Mouse (Mus musculus): ENCODE data around the gene Pgm5. TPM values are rescaled to one million over a fixed set of nuclear protein-coding genes. Genes with fewer than 3 reads are reported as not detected.

Gene Pgm5
- polyA plus RNA-seq, 1 experiment from 2014 or later = 3.3 TPM

DNA sequence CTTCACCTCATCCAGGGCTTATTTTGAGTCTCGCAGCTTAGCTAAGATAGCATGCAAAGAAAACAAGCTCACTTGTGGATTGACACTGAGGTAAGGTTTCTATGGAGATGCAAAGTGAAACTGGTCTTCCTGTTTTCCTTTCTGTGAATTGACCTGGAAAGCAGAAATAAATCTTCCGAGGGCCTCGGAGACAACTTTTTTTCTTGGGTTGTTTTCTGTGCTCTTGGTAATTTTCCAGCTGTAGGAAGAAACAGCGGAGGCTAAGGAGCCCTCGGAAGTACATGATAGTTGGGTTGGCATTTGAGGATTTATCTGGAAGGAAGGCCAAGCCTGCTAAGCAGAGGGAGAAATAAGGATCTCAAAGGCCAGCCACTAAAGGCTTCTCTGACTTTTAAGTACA is 163.0 kb downstream of the Pgm5 start:
- Histone ChIP-seq H3K4me1 (replicated peaks; ENCODE audit: control insufficient read depth, insufficient read depth, low read length) (no peaks in the 10 kb centered on the region), H3K9me3 (ENCODE audit: control insufficient read depth) (no peaks in the 10 kb centered on the region), H3K9ac (ENCODE audit: low read depth, low read length) (no peak overlapping the region), H3K36me3 (ENCODE audit: control insufficient read depth, insufficient read depth) (no peaks in the 10 kb centered on the region), H3K4me3 (ENCODE audit: low read depth, low read length) (no peak overlapping the region), H3K4me2 (replicated peaks; ENCODE audit: low read depth) (no peak overlapping the region), H3K27ac (ENCODE audit: low read depth, low read length) (no peak overlapping the region), H3K27me3 (replicated peaks; ENCODE audit: control insufficient read depth, insufficient read depth, low read length) (no peaks in the 10 kb centered on the region)
- no peak for TF ChIP-seq CTCF (IDR thresholded peaks at IDR 0.05; ENCODE audit: low read depth)
- 51% methylated on average over 5 of the region's 5 CpGs for WGBS
- ATAC-seq = no peak

DNA sequence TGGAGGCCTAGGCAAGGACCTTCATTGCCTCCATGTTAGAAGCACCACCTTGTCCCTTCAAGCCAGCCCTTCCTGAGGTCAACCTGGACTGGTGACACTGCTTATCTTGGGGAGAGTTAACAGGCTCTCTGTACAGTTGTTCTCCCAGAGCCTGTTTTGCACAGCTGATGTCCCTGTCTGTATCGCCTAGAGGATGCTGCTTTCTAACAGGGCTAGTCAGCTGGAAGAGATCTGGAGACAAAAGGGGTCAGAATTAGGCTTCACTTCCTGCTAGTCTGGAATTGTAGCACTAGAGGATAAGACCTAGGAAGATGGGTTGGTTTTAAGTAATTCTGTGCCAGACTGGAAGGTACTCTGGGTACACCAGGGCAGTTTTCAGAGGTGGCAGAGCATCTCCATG is 163.7 kb downstream of the Pgm5 start:
- Histone ChIP-seq H3K9ac (ENCODE audit: low read depth, low read length) (no peak overlapping the region), H3K4me3 (ENCODE audit: low read depth, low read length) (no peak overlapping the region), H3K4me1 (replicated peaks; ENCODE audit: control insufficient read depth, insufficient read depth, low read length) (no peaks in the 10 kb centered on the region), H3K27ac (ENCODE audit: low read depth, low read length) (no peak overlapping the region), H3K4me2 (replicated peaks; ENCODE audit: low read depth) (no peak overlapping the region), H3K9me3 (ENCODE audit: control insufficient read depth) (no peaks in the 10 kb centered on the region), H3K27me3 (replicated peaks; ENCODE audit: control insufficient read depth, insufficient read depth, low read length) (no peaks in the 10 kb centered on the region), H3K36me3 (ENCODE audit: control insufficient read depth, insufficient read depth) (no peaks in the 10 kb centered on the region)
- ATAC-seq = no peak
- WGBS = 79% methylated on average over 1 of the region's 1 CpGs
- no peak for TF ChIP-seq CTCF (IDR thresholded peaks at IDR 0.05; ENCODE audit: low read depth)

GRCm38 (mm10) chr19:24692691-24693090 is 169.0 kb downstream of the Pgm5 start:
- Histone ChIP-seq H3K27ac (ENCODE audit: low read depth, low read length) (no peak overlapping the region), H3K9ac (ENCODE audit: low read depth, low read length) (no peak overlapping the region), H3K36me3 (ENCODE audit: control insufficient read depth, insufficient read depth) (no peaks in the 10 kb centered on the region; the same call in 1 of the 2 replicates), H3K4me3 (ENCODE audit: low read depth, low read length) (no peak overlapping the region), H3K27me3 (replicated peaks; ENCODE audit: control insufficient read depth, insufficient read depth, low read length) (no peaks in the 10 kb centered on the region), H3K4me2 (replicated peaks; ENCODE audit: low read depth) (no peak overlapping the region), H3K9me3 (ENCODE audit: control insufficient read depth) (no peaks in the 10 kb centered on the region), H3K4me1 (replicated peaks; ENCODE audit: control insufficient read depth, insufficient read depth, low read length) (no peaks in the 10 kb centered on the region)
- ATAC-seq = no peak
- no peak for TF ChIP-seq CTCF (IDR thresholded peaks at IDR 0.05; ENCODE audit: low read depth)
- WGBS = 95% methylated on average over 2 of the region's 2 CpGs

GRCm38 (mm10) chr19:24689531-24689930 is 172.1 kb downstream of the Pgm5 start:
- H3K27me3 ChIP-seq (replicated peaks; ENCODE audit: control insufficient read depth, insufficient read depth, low read length) = no peaks in the 10 kb centered on the region
- no peaks in the 10 kb centered on the region for H3K9me3 ChIP-seq (ENCODE audit: control insufficient read depth)
- no peak overlapping the region for H3K4me2 ChIP-seq (replicated peaks; ENCODE audit: low read depth)
- H3K9ac ChIP-seq (ENCODE audit: low read depth, low read length) = no peak overlapping the region
- no peak for TF ChIP-seq CTCF (IDR thresholded peaks at IDR 0.05; ENCODE audit: low read depth)
- WGBS = 91% methylated on average over 4 of the region's 4 CpGs
- ATAC-seq = no peak
- H3K4me1 ChIP-seq (replicated peaks; ENCODE audit: control insufficient read depth, insufficient read depth, low read length) = peaks cover 3% of the 10 kb centered on the region; the same call in 1 of the 2 replicates
- no peaks in the 10 kb centered on the region; the same call in 1 of the 2 replicates for H3K36me3 ChIP-seq (ENCODE audit: control insufficient read depth, insufficient read depth)
- no peak overlapping the region for H3K4me3 ChIP-seq (ENCODE audit: low read depth, low read length)
- H3K27ac ChIP-seq (ENCODE audit: low read depth, low read length) = no peak overlapping the region

DNA sequence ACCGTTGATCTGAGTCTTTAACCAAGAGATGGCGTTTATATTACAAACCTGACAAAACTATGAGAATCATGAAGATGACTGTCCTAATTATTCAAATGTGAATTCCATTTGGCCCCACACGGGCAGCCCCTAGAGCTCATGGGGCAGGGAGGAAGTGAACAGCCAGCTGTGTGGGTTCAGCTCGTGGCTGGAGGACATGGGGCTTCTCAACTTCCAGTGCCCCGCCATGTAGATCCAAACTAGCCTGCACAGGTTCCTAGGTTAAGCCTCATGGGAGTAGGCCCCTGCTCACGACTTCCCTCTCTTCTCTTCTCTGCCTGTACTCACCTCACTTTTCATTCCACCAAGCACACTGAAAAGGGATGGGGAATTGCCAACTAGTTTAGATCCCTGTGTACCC is 173.3 kb downstream of the Pgm5 start:
- Histone ChIP-seq H3K27ac (ENCODE audit: low read depth, low read length) (no peak overlapping the region), H3K4me2 (replicated peaks; ENCODE audit: low read depth) (no peak overlapping the region), H3K27me3 (replicated peaks; ENCODE audit: control insufficient read depth, insufficient read depth, low read length) (no peaks in the 10 kb centered on the region), H3K4me1 (replicated peaks; ENCODE audit: control insufficient read depth, insufficient read depth, low read length) (peaks cover 6% of the 10 kb centered on the region; the same call in 1 of the 2 replicates), H3K9ac (ENCODE audit: low read depth, low read length) (no peak overlapping the region), H3K9me3 (ENCODE audit: control insufficient read depth) (no peaks in the 10 kb centered on the region), H3K36me3 (ENCODE audit: control insufficient read depth, insufficient read depth) (no peaks in the 10 kb centered on the region; the same call in 1 of the 2 replicates), H3K4me3 (ENCODE audit: low read depth, low read length) (no peak overlapping the region)
- no peak for TF ChIP-seq CTCF (IDR thresholded peaks at IDR 0.05; ENCODE audit: low read depth)
- ATAC-seq = no peak
- WGBS = 86% methylated on average over 6 of the region's 6 CpGs

GRCm38 (mm10) chr19:24686411-24686810 is 175.2 kb downstream of the Pgm5 start:
- Histone ChIP-seq H3K4me3 (ENCODE audit: low read depth, low read length) (no peak overlapping the region), H3K36me3 (ENCODE audit: control insufficient read depth, insufficient read depth) (no peaks in the 10 kb centered on the region; the same call in 1 of the 2 replicates), H3K27me3 (replicated peaks; ENCODE audit: control insufficient read depth, insufficient read depth, low read length) (no peaks in the 10 kb centered on the region), H3K4me1 (replicated peaks; ENCODE audit: control insufficient read depth, insufficient read depth, low read length) (peaks cover 12% of the 10 kb centered on the region), H3K27ac (ENCODE audit: low read depth, low read length) (no peak overlapping the region), H3K9me3 (ENCODE audit: control insufficient read depth) (no peaks in the 10 kb centered on the region), H3K4me2 (replicated peaks; ENCODE audit: low read depth) (no peak overlapping the region), H3K9ac (ENCODE audit: low read depth, low read length) (no peak overlapping the region)
- WGBS = 84% methylated on average over 10 of the region's 10 CpGs
- TF ChIP-seq CTCF (IDR thresholded peaks at IDR 0.05; ENCODE audit: low read depth) = no peak
- ATAC-seq = no peak

Measured in intestine, postnatal 0 days (tissue).